Mouse (Mus musculus) CH12.LX (cell line): ENCODE data around the gene Golga1.

Experiments used
- CTCF ChIP-seq, 2 experiments: IDR thresholded peaks in 1 of 2; conservative IDR thresholded peaks in 1 of 2; 2 replicates each; pipeline ENCODE4 v1.5.1; 2011 to 2012; ENCODE audit warnings: low read depth in 2 of 2, low read length in 2 of 2, improper control_type of control experiment in 1 of 2, inconsistent platforms in 1 of 2, mild to moderate bottlenecking in 1 of 2, moderate library complexity in 1 of 2
- EP300 ChIP-seq: IDR thresholded peaks from 2 replicates; pipeline ENCODE4 v1.6.1; 2011; ENCODE audit warnings: low read length, improper control_type of control experiment
- HCFC1 ChIP-seq: IDR thresholded peaks from 2 replicates; pipeline ENCODE4 v1.6.1; 2012; ENCODE audit warnings: low read depth, mild to moderate bottlenecking, inconsistent platforms, low read length, improper control_type of control experiment
- POLR2A ChIP-seq: IDR thresholded peaks from 2 replicates; pipeline ENCODE4 v1.6.1; 2011; ENCODE audit warnings: low read depth, mild to moderate bottlenecking, improper control_type of control experiment, low read length
- RCOR1 ChIP-seq: conservative IDR thresholded peaks from 2 replicates; pipeline ENCODE4 v1.6.1; 2012; ENCODE audit warnings: low read depth, mild to moderate bottlenecking, inconsistent platforms, low read length, improper control_type of control experiment
- USF2 ChIP-seq: conservative IDR thresholded peaks from 2 replicates; pipeline ENCODE4 v1.6.1; 2011; ENCODE audit warnings: low read depth, low read length, improper control_type of control experiment

DNA sequence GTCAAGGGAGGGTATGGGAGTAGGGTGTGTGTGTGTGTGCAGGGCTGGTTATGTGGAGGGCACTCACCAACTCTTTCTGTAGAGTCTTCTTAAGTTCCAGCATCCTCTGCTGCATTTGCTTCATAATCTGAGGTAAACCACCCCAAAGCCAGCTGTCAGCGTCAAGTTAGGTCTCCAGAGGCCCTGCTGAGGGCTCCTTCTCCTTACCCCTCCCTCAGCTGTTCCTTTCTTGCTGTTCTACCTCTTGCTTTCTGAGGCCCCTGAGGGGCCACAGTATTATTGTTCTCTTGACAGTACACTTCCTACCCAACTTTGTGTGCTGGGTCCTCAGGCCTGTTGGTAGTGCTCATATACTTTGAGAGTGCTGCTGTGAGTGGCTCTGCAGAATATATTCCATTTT is 45.3 kb downstream of the Golga1 start:
- TF ChIP-seq CTCF (conservative IDR thresholded peaks at IDR 0.05 in 1 of 2, IDR thresholded peaks at IDR 0.05 in 1 of 2; ENCODE audit: low read depth in 2 of 2, low read length in 2 of 2) (no peak), RCOR1 (no peak), USF2 (no peak), HCFC1 (no peak), EP300 (no peak), POLR2A (no peak)
